Mouse (Mus musculus): ENCODE data around the gene Knop1.

The Knop1 gene
- long read RNA-seq, experiment 1, full-length matches to known transcripts = 8 of 90 reads
- long read RNA-seq, experiment 1, partial matches to known transcripts = 70 of 90 reads
- long read RNA-seq, experiment 1, other reads (novel, unspliced or antisense) = 12 of 90 reads
- long read RNA-seq, experiment 2, full-length matches to known transcripts = 3 of 36 reads
- long read RNA-seq, experiment 2, partial matches to known transcripts = 21 of 36 reads
- long read RNA-seq, experiment 2, other reads (novel, unspliced or antisense) = 12 of 36 reads

DNA sequence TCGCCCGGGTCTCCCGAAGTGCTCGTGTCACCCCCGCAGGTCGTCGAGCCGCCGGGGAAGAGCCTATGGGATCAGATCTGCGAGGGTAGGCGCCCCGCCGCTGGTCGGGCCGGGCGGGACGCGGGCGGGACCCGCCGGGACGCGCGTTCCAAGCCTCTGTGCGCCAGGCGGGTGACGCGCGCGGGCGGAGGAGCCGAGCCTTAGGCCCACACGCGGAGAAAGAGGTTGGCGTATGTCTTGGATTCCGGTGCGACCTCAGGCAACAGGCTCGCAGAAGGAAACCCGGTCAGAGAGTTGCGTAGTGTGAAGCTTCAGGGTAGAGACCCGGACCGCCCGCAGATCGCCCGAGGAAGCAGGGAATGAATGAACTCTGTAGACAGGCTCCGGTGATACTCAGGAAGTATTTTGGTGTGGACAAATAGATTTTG lies at the start of gene Knop1:
Gene Knop1, minus strand, starts transcription at position 378 of the 428 bp plus-strand sequence.
- intact Hi-C loops (cut with DNase I) = loop anchor here (5.0 kb wide), 1 partner anchor 136 kb away; no protein-coding TSS in a partner anchor

DNA sequence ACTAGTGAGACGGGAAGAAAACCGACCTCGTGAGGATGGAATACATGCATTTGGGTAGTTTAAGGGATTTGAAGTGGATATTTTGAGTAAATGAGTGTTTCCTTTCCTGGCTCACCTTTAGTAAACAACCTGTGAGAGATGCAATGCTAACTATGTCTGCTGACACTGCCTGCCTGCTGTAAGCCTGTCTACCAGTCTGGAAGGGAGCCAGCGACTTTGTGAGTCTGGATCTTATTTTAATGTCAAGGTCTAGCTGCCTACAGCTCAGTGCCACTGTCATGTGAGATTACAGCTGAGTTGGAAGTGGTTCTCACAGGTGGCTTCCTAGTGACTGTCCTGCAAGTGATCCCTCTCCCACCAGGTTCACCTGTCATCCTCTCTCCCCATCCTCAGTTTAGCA lies 48.5 kb upstream of the Knop1 start:
- intact Hi-C loops (cut with DNase I) = no loop called here

DNA sequence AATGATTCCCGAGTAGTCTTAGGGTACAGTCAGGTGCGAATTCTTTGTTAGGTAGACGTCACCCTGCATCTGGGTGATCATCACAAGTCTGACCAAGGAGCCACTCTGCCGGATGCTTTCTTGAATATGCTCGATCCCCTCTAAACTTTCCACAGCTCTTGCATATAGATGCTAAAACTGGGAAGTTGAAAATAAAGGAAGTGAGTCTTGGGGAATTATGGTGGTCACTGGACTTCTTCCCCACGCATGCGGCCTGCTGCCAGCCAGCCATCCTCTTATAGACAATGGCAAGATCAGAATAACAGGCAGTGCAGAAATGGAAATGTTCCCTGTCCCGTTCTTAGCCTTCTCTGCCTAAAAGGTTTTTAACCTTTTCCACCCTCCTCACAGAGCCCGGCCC lies 47.8 kb upstream of the Knop1 start:
- intact Hi-C loops (cut with DNase I) = no loop called here

DNA sequence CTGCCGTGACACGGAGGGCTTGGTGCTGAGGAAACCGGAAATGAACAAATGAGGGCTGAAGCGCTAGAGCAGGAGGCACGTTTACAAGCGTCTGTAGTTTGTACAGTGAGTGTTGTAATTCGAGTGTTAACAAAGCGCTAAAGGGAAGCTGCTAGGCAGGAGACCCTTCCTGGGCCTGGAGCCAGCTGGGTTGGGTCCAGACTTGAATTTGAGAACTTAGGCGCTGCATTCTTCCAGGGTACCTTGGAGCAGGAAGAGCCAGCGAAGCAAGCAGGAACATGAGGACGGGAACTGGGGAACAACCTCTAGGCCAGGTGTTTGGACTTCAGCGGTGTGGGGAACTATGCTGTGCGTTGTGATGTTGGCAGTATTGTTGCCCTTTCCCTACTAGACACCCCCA lies 46.9 kb upstream of the Knop1 start:
- intact Hi-C loops (cut with DNase I) = no loop called here

DNA sequence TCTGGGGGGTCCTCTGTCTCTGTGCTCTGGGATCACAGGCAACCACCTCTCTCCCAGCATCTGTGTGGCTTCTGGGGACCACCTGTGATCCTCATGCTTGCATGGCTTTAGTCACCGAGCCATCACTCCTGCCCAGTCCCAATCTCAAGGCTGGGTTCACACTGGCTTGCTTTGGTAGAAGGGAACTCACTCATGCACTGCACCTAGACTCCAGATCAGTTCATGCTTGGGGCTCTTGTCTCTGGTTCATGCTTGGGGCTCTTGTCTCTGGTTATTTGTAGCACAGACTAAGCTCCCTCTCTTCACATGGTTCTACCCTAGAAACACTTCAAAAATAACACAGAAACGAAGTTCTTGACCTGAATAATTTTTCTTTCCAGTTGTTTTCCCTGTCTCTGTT lies 44.0 kb upstream of the Knop1 start:
- intact Hi-C loops (cut with DNase I) = no loop called here

DNA sequence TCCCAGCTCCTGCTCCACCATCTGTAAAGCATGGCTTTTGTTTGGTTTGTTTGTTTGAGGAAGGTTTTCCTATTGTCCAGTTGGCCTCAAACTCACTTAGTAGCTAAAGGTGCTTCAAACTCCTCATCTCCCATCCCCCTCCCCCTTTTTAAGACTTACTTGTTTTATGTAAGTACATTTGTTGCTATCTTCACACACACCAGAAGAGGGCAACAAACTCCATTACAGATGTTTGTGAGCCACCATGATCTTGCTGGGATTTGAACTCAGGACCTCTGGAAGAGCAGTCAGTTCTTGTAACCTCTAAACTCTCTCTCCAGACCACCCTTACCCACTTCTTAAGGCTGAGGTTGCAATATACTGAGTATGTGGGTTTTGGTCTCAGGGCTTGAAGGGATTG lies 42.0 kb upstream of the Knop1 start:
- intact Hi-C loops (cut with DNase I) = no loop called here

DNA sequence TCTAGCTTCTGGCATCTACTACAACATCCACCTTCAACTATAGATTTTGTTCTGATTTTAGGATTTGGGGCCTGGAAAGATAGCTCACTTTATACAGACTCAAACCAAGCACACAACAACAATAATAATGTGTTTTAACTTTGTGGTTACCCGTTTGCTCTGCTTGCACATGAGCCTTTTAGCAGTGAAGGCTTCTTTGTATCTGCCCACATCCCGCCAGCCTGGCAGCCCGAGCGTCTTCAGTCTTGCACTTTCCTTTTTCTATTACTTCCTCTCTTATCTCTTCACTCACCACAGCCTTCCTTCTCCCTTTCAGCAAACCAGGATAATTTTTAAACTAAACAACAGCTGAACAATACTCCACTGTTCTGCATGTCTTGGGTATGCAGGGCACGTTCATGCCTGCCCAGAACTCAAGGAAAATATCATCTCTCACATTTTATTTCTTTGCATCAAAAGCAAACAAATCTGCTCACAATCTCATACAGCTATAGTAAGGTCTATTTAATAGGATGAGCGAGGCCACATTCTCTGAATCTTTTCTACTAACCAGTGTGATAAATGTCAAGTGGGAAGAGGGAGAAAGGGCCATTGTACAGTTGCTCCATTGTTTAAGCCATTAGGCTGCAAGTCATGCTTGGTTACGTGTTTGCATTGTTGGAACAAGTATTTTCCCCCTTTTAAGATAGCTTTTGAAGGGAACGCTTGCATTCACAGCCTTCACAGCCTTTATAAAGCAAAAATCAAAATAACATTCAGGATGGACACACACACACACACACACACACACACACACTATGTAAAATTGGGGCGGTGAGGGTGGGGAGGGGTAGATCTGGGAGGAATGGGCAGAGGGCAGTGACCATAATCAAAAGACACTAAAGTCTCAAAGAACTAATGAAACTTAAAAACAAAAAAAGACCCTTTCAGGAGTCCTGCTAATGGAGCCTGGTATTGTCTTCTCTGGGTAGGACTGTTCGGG lies 39.7 kb upstream of the Knop1 start:
- intact Hi-C loops (cut with DNase I) = no loop called here

DNA sequence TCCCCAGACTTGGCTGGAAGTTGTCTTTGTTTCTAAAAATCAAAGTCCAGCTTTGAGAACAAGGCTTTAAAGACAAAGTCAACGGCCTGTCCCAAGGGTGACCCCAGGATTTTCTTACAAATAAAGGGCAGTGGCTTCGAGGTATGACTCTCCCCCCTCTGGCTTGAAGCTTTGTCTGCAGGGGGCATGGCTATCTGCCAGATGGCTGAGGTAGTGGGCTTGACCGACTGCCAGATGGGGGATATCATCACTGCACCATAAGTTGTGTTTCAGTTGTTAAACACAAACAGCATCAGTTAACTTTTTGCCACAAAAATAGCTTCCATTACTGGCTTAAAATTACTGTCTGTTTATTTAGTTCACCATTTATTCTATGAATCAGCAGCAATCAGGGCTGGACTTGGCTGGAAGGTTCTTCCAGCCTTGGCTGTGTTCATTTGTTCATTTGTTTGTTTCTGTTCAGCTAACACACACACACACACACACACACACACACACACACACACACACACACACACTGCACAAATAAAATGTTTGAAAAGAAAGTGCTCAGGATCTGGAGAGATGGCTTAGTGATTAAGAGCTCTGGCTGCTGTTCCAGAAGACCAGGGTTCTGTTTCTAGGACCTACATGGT lies 33.1 kb upstream of the Knop1 start:
- intact Hi-C loops (cut with DNase I) = no loop called here

DNA sequence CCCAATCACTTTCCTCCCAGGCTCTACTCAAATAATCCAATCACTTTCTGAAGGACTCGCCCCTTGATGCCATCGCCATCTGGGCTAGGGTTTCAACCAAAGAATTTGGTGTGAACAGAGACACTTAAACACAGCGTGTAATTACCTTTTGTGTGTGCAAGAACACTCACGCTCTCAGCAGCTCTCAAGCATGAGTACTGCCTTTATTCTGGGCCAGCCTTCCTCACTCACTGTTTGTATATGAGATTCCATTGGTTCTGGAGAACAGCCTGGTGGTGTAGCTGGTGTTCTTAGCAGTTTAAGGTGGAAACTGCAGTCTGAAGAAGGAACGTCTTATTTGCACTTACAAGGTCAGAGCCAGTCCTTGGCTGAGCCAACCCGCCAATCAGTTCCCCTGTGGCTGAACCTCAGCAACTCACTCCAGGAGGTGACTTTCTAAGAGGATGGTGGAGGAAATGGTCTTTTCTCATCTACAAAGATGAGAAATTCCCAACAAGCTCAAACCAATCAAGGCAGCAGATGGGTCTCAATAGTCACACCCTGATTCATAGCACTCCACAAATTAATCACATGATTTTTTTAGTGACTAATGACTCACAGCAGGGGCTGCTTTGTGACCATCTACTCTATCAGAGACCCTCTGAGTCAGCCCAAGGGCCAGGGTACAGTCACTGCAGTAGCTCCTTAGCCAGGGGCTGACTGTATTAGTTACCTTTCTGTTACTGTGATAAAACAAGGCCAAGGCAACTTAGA lies 31.4 kb upstream of the Knop1 start:
- intact Hi-C loops (cut with DNase I) = no loop called here

DNA sequence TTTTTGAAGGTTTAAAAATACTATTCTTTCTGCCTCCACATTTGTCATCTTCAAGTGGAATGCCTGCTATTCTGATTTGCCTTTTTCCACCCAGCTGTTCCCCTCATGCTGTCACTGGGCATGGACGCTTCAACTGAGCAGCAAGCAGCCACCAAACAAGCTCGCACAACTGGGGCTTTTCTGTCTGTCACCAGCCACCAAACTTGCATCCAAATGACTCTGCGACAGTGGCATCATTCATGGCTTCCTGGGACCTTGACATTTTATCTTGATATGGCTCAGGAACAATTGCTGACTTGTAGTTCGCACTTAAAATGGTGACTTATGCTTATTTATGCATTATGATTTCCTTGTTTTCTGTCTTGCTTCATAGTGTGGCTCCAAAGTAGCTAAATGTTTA lies 28.9 kb upstream of the Knop1 start:
- intact Hi-C loops (cut with DNase I) = no loop called here

DNA sequence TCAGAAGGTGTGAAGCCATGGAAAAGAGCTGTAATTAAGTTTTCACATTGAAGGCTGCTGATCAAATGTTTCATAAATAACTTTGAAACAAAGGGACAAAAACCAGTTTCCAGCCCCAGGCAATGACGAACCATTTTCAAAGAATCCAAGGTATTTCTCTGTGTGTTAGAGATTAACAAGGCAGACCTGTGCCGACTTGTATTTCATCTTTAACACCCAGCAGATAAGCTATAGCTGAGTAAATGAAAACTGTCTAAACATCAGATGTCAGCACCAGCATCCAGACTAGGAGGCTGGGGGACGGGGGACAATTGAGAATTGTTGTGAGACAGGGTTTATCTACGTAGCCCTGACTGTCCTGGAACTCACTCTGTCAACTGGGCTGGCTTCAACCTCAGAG lies 27.9 kb upstream of the Knop1 start:
- intact Hi-C loops (cut with DNase I) = no loop called here

DNA sequence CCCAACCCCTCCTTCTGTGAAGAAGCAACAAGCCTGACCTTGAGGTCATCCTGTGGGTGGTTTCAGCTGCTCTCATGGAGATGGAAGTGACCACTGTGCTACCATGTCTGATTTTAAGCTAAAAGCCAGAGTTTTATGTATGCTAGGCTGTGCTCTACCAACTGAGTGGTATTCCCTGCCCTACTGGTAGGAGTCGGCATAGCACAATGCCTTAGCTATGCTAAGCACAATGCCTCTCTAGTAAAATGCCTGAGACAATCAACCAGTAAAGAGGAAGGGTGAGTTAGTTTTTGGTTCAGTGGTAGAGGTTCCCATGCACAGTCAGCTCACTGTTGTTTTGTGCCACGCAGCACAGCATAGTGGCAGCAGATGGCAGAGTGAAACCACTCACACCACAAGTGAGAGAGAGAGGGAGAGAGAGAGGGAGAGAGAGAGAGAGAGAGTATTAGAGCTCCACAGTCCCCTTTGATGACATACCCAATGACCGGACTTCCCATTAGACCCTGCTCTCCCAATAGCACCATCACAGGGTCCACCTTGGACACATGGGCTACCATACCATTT lies 23.5 kb upstream of the Knop1 start:
- intact Hi-C loops (cut with DNase I) = no loop called here

DNA sequence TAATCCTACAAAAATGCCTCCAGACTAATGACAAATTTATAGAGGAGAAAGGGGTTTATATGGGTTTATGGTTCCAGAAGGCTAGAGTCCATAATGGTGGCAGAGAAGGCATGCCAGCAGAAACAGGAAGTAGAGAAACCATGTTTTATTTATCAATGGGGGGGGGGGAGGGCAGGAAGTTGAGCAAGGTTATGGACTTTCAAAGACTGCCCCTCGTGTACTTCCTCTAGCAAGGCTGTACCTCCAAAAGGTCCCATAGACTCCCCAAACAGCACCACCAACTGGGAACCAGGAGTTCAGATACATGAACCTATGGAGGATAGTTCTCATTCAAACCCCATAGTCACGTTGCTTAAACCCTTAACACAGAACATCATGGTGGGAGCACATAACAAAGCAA lies 9.3 kb upstream of the Knop1 start:
- intact Hi-C loops (cut with DNase I) = no loop called here

DNA sequence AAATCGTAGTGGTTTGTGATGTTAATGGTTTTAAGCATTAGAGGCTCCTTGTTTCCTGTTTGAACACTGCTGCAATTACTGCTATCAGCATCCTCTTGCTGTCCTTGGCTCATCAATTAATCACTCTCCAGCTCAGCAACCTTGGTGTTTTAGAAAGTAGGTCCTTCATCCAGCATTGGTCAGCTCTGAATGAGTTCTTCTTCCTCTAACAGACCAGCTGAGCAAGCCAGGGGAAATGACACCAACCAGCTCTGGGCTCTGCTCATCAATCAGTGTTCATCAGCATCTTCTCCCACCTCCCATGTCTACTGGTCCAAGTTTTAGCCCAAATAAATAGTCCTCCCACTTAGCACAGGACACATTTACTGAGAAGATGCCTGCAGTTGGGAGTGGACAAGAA lies 2.6 kb upstream of the Knop1 start:
- intact Hi-C loops (cut with DNase I) = loop anchor here (5.0 kb wide), 1 partner anchor 134 kb away; no protein-coding TSS in a partner anchor

DNA sequence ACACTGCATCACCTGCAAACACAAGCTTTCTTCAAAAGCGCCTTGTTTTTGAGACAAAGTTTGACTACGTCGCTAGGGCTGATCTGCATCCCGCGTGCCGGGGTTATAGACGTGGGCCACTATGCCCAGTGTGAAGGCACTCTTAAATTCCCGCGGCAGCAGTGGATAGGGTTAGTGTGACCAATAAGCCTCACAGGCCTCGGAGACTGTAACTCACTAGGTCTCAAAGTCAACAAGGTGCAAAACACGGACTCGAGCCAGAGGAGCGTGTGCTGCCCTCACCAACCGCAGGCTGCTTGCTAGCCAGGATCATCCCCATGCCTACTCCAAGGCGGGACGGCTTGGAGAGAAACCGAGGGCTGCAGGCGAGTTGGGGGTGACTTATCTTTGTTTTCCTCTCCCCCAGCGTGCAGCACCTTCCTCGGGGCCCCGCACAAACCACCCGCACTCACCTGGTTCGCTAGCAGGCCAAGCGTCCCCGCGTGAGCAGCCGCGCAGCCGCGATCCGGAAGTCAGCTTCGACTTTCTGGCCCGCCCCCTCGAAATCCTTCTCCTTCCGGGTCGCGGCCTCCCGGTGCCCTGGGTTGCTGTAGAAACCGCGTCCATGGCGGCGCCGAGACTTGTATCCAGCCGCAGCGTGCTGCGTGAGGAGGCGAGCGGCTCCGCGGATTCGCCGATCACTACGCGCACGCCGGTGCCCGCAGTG lies 730 bp downstream of the Knop1 start, which contains the start of gene Iqck:
Gene Iqck, plus strand, starts transcription at position 582 of the 706 bp plus-strand sequence.
- intact Hi-C loops (cut with DNase I) = loop anchor here (5.0 kb wide), 1 partner anchor 137 kb away; no protein-coding TSS in a partner anchor

DNA sequence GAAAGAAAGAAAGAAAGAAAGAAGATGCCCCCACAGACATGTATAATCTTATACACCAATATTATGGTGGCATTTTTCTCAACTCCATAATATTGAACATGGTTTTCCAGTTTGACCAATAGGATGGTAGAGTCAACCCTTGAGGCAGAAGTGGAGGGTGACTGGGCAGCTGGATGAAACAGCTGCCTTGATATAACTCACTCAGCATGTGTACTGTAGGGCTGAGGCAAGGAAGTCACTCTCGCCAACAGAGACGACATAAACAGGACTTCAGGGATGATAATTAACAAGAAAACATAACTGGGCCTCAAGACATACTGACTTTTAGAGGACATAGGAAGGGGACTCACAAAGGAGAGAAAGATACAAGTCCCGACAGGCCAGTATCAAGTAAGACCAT lies 1.4 kb downstream of the Knop1 start:
- intact Hi-C loops (cut with DNase I) = loop anchor here (5.0 kb wide), 1 partner anchor 138 kb away; no protein-coding TSS in a partner anchor

DNA sequence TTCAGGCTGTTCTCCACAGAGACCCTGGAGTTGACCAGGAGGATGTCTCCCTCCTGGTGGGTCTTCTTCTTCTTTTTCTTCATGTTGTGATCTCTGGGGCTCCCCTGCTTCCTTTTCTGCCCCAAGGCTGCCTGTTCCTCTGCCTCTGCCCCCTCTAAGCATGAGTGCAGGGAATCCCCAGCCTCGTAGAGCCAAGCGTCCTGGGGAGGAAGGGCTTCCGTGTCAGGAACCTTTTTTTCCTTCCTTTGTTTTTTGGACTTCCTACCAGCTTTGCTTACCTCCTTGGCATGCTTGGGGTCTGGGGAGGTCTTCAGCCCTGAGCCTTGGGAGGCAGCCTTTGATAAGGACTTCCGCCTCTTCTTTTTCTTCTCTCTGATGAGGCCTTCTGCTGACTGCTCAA lies 3.4 kb downstream of the Knop1 start:
- intact Hi-C loops (cut with DNase I) = no loop called here

DNA sequence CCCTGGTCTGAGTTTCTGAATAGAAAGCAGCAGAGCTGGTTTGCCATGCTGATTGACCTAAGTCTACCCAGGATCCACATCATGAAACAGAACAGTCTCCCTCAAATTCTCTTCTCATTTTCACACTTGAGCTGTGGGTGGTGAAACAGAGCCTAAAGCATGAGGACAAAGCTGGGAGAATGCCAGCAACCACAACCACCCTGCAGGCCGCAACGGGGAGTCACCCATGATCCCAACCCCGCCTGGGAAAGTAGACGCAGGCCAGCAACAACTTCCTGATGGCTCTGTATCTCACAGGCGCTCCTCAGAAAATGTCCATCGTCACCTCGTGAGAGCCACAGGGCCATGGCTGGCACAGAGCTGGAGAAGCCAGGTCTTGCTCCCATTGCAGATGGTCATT lies 4.5 kb downstream of the Knop1 start:
- intact Hi-C loops (cut with DNase I) = no loop called here

DNA sequence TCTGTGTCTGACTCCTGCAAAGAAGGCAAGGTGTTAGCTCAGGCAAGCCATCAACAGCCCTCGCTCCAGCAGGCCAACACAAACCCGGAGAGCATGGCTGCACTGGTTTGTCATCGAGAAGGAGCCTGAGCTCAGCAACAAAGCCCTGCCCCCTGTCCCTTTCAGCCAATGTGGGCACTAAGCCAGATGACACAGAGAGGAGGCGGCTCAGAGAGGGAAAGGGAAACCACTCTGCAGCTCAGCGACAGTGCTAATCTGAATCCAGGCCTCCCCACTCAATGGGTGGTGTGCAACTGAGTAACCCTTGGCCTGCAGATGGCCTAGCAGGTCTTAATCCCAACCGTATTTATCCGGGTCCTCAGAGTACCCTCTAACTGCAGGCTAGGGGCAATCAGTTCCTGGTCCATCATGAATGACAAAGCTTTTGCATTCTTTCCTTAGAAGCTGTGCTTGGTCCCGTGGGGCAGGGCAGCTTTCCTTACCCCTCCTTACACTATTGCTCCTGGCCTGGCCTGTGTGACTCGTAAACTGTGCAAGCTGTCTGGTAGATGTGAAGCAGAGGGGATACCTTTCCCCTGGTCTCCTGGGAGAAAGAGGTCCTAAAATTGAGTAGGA lies 5.3 kb downstream of the Knop1 start:
- intact Hi-C loops (cut with DNase I) = no loop called here
